Mouse (Mus musculus): Measurements from ENCODE around the gene Ccdc114. TPM values are rescaled to one million over a fixed set of nuclear protein-coding genes. Genes with fewer than 3 reads are reported as not detected.
"Not testable (repeated sequence)": the region's sequence is repeated elsewhere in the genome, so short reads cannot be mapped to it uniquely, and the experiment has no call there.

Ccdc114 gene
- total RNA-seq (2021): 1 to 10 TPM; 4.2 to 5.3 TPM
- long read RNA-seq, partial matches to known transcripts: 3 of 7 reads
- long read RNA-seq, other reads (novel, unspliced or antisense): 2 of 7 reads

- DNase-seq (ENCODE audit: low spot score in 2 of 2): peak; percentile 46 to 59
Measured at GRCm38 (mm10) chr7:45923762-45924428, at the start of gene Ccdc114. TSS of gene Ccdc114 (plus strand) at chr7:45924072.

- no peak for DNase-seq (ENCODE audit: low spot score in 2 of 2)
Measured at GRCm38 (mm10) chr7:45876895-45877294, 47.0 kb upstream of the Ccdc114 start.

GRCm38 (mm10) chr7:45878278-45878677, 45.6 kb upstream of the Ccdc114 start, which contains the start of gene Grin2d:
TSS of gene Grin2d (minus strand) at chr7:45878378.
- DNase-seq (ENCODE audit: low spot score in 2 of 2): not testable (repeated sequence)

GRCm38 (mm10) chr7:45880531-45880930, 43.3 kb upstream of the Ccdc114 start:
- no peak for DNase-seq (ENCODE audit: low spot score in 2 of 2)

- no peak for DNase-seq (ENCODE audit: low spot score in 2 of 2)
Measured at GRCm38 (mm10) chr7:45881011-45881410, 42.9 kb upstream of the Ccdc114 start.

- DNase-seq (ENCODE audit: low spot score in 2 of 2): no peak
Measured at GRCm38 (mm10) chr7:45887246-45887645, 36.6 kb upstream of the Ccdc114 start.

- no peak for DNase-seq (ENCODE audit: low spot score in 2 of 2)
Measured at GRCm38 (mm10) chr7:45892651-45893050, 31.2 kb upstream of the Ccdc114 start.

- DNase-seq (ENCODE audit: low spot score in 2 of 2): no peak
Measured at GRCm38 (mm10) chr7:45895931-45896516, 27.8 kb upstream of the Ccdc114 start.

GRCm38 (mm10) chr7:45896517-45897257, 27.2 kb upstream of the Ccdc114 start, which contains the start of the genes Syngr4 and Tmem143:
TSS of gene Syngr4 (minus strand) at chr7:45896714.
TSS of gene Tmem143 (plus strand) at chr7:45896941.
- peak; percentile 95 to 96 for DNase-seq (ENCODE audit: low spot score in 2 of 2)

- peak; percentile 52 to 64 for DNase-seq (ENCODE audit: low spot score in 2 of 2)
Measured at GRCm38 (mm10) chr7:45897258-45897757, 26.6 kb upstream of the Ccdc114 start.

- not testable (repeated sequence) for DNase-seq (ENCODE audit: low spot score in 2 of 2)
Measured at GRCm38 (mm10) chr7:45898125-45898524, 25.7 kb upstream of the Ccdc114 start.

- DNase-seq (ENCODE audit: low spot score in 2 of 2): no peak
Measured at GRCm38 (mm10) chr7:45901562-45901961, 22.3 kb upstream of the Ccdc114 start.

GRCm38 (mm10) chr7:45902481-45903002, 21.3 kb upstream of the Ccdc114 start:
- no peak for DNase-seq (ENCODE audit: low spot score in 2 of 2)

- DNase-seq (ENCODE audit: low spot score in 2 of 2): no peak
Measured at GRCm38 (mm10) chr7:45906622-45907021, 17.2 kb upstream of the Ccdc114 start.

- DNase-seq (ENCODE audit: low spot score in 2 of 2): no peak
Measured at GRCm38 (mm10) chr7:45908384-45908783, 15.5 kb upstream of the Ccdc114 start.

- DNase-seq (ENCODE audit: low spot score in 2 of 2): no peak
Measured at GRCm38 (mm10) chr7:45909145-45909544, 14.7 kb upstream of the Ccdc114 start.

GRCm38 (mm10) chr7:45914067-45914466, 9.8 kb upstream of the Ccdc114 start:
- no peak for DNase-seq (ENCODE audit: low spot score in 2 of 2)

GRCm38 (mm10) chr7:45915011-45915410, 8.9 kb upstream of the Ccdc114 start:
- no peak for DNase-seq (ENCODE audit: low spot score in 2 of 2)

GRCm38 (mm10) chr7:45916056-45917003, 7.5 kb upstream of the Ccdc114 start:
- peak; percentile 65 to 66 for DNase-seq (ENCODE audit: low spot score in 2 of 2)

- DNase-seq (ENCODE audit: low spot score in 2 of 2): no peak
Measured at GRCm38 (mm10) chr7:45917004-45917704, 6.7 kb upstream of the Ccdc114 start.
